Mouse (Mus musculus) forebrain, embryonic 15.5 days (tissue): ENCODE results near the gene Rapgef2. TPM values are rescaled to one million over a fixed set of nuclear protein-coding genes. Genes with fewer than 3 reads are reported as not detected.

Experiments
- ATAC-seq: fragments of 200-750 bp; cut with Nextera tagmentation; replicated peaks from 2 replicates; pipeline ENCODE4 v1.8.0; 2017; ENCODE audit warnings: mild to moderate bottlenecking, moderate TSS enrichment, moderate library complexity
- H3K27ac ChIP-seq: fragments of 300-500 bp; sonication (generic); replicated peaks from 2 replicates; pipeline ENCODE4 v1.5.1; 2015; ENCODE audit warnings: mild to moderate bottlenecking, inconsistent platforms
- H3K27me3 ChIP-seq: fragments of 300-500 bp; sonication (generic); 2 replicates; pipeline ENCODE4 v1.6.1; 2015; ENCODE audit warnings: inconsistent platforms
- H3K36me3 ChIP-seq: fragments of 300-500 bp; sonication (generic); 2 replicates; pipeline ENCODE4 v1.6.1; 2015; ENCODE audit warnings: mild to moderate bottlenecking, inconsistent platforms
- H3K4me1 ChIP-seq: fragments of 300-500 bp; sonication (generic); 2 replicates; pipeline ENCODE4 v1.6.1; 2015; ENCODE audit warnings: inconsistent platforms
- H3K4me2 ChIP-seq: fragments of 300-500 bp; sonication (generic); replicated peaks from 2 replicates; pipeline ENCODE4 v1.6.1; 2015; ENCODE audit warnings: mild to moderate bottlenecking, inconsistent platforms
- H3K4me3 ChIP-seq: fragments of 300-500 bp; sonication (generic); 2 replicates; pipeline ENCODE4 v1.5.1; 2015; ENCODE audit warnings: mild to moderate bottlenecking, inconsistent platforms
- H3K9ac ChIP-seq: fragments of 300-500 bp; sonication (generic); replicated peaks from 2 replicates; pipeline ENCODE4 v1.6.1; 2015; ENCODE audit warnings: mild to moderate bottlenecking, inconsistent platforms
- H3K9me3 ChIP-seq: fragments of 300-500 bp; sonication (generic); 2 replicates; pipeline ENCODE4 v1.6.1; 2016; ENCODE audit warnings: inconsistent platforms
- WGBS: fragments of 180-500 bp; shearing (Covaris S2); methylation state at CpG from one replicate; pipeline ENCODE4 v1.1.7; 2015; ENCODE audit warnings: mixed read lengths; 5-methylcytosine and 5-hydroxymethylcytosine counted together
- polyA plus RNA-seq: library from polyadenylated mRNA; unstranded; fragments of >200 nt; fragmentation: Nextera tagmentation; extraction: Ambion mirVana; gene quantifications from 2 replicates; pipeline ENCODE4 v1.2.1, GENCODE M21; 2015

The Rapgef2 gene
- polyA plus RNA-seq, 1 experiment from 2014 or later: 11.8 TPM

- no peaks in the 10 kb centered on the region for H3K9me3 ChIP-seq
- no peaks in the 10 kb centered on the region for H3K27me3 ChIP-seq
- no peak overlapping the region for H3K4me3 ChIP-seq
- H3K4me2 ChIP-seq: no peak overlapping the region
- H3K9ac ChIP-seq: no peak overlapping the region
- ATAC-seq: no peak
- H3K36me3 ChIP-seq: no peaks in the 10 kb centered on the region
- no peaks in the 10 kb centered on the region for H3K4me1 ChIP-seq
- H3K27ac ChIP-seq: no peak overlapping the region
- 85% methylated on average over 9 of the region's 9 CpGs for WGBS
These were observed 269.5 kb downstream of the Rapgef2 start for GRCm38 (mm10) chr3:79016830-79017229.

GRCm38 (mm10) chr3:79015621-79016474 is 270.5 kb downstream of the Rapgef2 start:
- 88% methylated on average over 9 of the region's 9 CpGs for WGBS
- no peaks in the 10 kb centered on the region for H3K9me3 ChIP-seq

More at GRCm38 (mm10) chr3:79015621-79016474, 270.5 kb downstream of the Rapgef2 start:
- no peak overlapping the region for H3K27ac ChIP-seq
- H3K4me2 ChIP-seq: no peak overlapping the region
- no peak overlapping the region for H3K9ac ChIP-seq
- H3K36me3 ChIP-seq: no peaks in the 10 kb centered on the region
- no peak overlapping the region for H3K4me3 ChIP-seq
- ATAC-seq: no peak
- H3K27me3 ChIP-seq: no peaks in the 10 kb centered on the region
- no peaks in the 10 kb centered on the region for H3K4me1 ChIP-seq

Other genes starting within 250 kb of the Rapgef2 start
- not detected in 2 replicates for gene Gm17359, start 50.1 kb upstream of the Rapgef2 start, polyA plus RNA-seq